In genomic region chr2:153779394-153779981, GRCm38 (mm10) we compare ENCODE assay signal across 8 mouse cellular contexts. TPM values are rescaled to one million over a fixed set of nuclear protein-coding genes. Genes with fewer than 3 reads are reported as not detected.
DNase-seq lines count a peak whose midpoint lies in the region; ATAC-seq and TF ChIP-seq lines count a peak whose summit lies in the region.

TSS of gene Efcab8 (plus strand) at chr2:153779931.

- no peaks in the 10 kb centered on the region for H3K9me3 ChIP-seq in hindbrain, embryonic 14.5 days (ENCODE audit: control insufficient read depth, low read length)
- H3K9me3 ChIP-seq in megakaryocyte, embryonic 14.5 days = no peaks in the 10 kb centered on the region
- no peaks in the 10 kb centered on the region for H3K9me3 ChIP-seq in stomach, postnatal 0 days (ENCODE audit: control insufficient read depth, low read length)

- no peak for TF ChIP-seq EP300 in stomach, postnatal 0 days (optimal IDR thresholded peaks at IDR 0.05)

- peak within 1 kb of the TSS; percentile 49; the same call in 1 of the 2 replicates for H3K9ac ChIP-seq in hindbrain, embryonic 14.5 days
- peak within 1 kb of the TSS; percentile 31; the same call in 1 of the 2 replicates for H3K9ac ChIP-seq in stomach, postnatal 0 days (ENCODE audit: low read length)

- peak within 1 kb of the TSS; percentile 48 for H3K4me3 ChIP-seq in brown adipose tissue, adult 24 weeks (ENCODE audit: insufficient read depth, low read depth, low read length)
- H3K4me3 ChIP-seq in hindbrain, embryonic 14.5 days (replicated peaks; ENCODE audit: low read length) = peak within 1 kb of the TSS; percentile 26
- peak within 1 kb of the TSS; percentile 88 for H3K4me3 ChIP-seq in megakaryocyte, embryonic 14.5 days (replicated peaks)
- H3K4me3 ChIP-seq in stomach, postnatal 0 days (ENCODE audit: low read depth, low read length) = peak within 1 kb of the TSS; percentile 23

- peak; percentile 90 for DNase-seq in heart, adult 11 months
- DNase-seq in heart, postnatal 4 days = no peak
- no peak for DNase-seq in hindbrain, embryonic 14.5 days (ENCODE audit: low spot score)
- DNase-seq in stomach, postnatal 0 days (ENCODE audit: low spot score) = no peak
- no peak for DNase-seq in ovary, postnatal 36 days (ENCODE audit: low spot score)
- DNase-seq in ovary, adult 18-20 months (ENCODE audit: low spot score) = no peak

- no peaks in the 10 kb centered on the region for H3K27me3 ChIP-seq in hindbrain, embryonic 14.5 days (ENCODE audit: control insufficient read depth, insufficient read depth, low read length)
- H3K27me3 ChIP-seq in megakaryocyte, embryonic 14.5 days (replicated peaks) = peaks cover 2% of the 10 kb centered on the region
- H3K27me3 ChIP-seq in stomach, postnatal 0 days (ENCODE audit: control insufficient read depth, insufficient read depth, low read length) = no peaks in the 10 kb centered on the region

- WGBS in hindbrain, embryonic 14.5 days = 63% methylated on average over 12 of the region's 12 CpGs
- 36% methylated on average over 11 of the region's 12 CpGs for WGBS in stomach, postnatal 0 days

- no peak within 1 kb of the TSS for H3K27ac ChIP-seq in brown adipose tissue, adult 24 weeks (replicated peaks; ENCODE audit: low read depth, low read length)
- no peak within 1 kb of the TSS for H3K27ac ChIP-seq in hindbrain, embryonic 14.5 days
- H3K27ac ChIP-seq in stomach, postnatal 0 days (replicated peaks) = no peak within 1 kb of the TSS

- no peaks in the 10 kb centered on the region; the same call in 1 of the 2 replicates for H3K4me1 ChIP-seq in brown adipose tissue, adult 24 weeks (ENCODE audit: control insufficient read depth, insufficient read depth, insufficient read length, low read length)
- H3K4me1 ChIP-seq in hindbrain, embryonic 14.5 days (replicated peaks; ENCODE audit: control insufficient read depth, insufficient read depth, low read length) = peaks cover 5% of the 10 kb centered on the region; the same call in 1 of the 2 replicates
- H3K4me1 ChIP-seq in megakaryocyte, embryonic 14.5 days = peaks cover 27% of the 10 kb centered on the region
- H3K4me1 ChIP-seq in stomach, postnatal 0 days (replicated peaks; ENCODE audit: control insufficient read depth, insufficient read depth) = no peaks in the 10 kb centered on the region

- no peak for TF ChIP-seq CTCF in stomach, postnatal 0 days (IDR thresholded peaks at IDR 0.05; ENCODE audit: low read depth)

- no peak for ATAC-seq in hindbrain, embryonic 14.5 days (ENCODE audit: low FRiP score)
- ATAC-seq in stomach, postnatal 0 days (ENCODE audit: low FRiP score, low TSS enrichment) = peak; percentile 33; the same call in 1 of the 2 replicates

- H3K36me3 ChIP-seq in hindbrain, embryonic 14.5 days (replicated peaks; ENCODE audit: control insufficient read depth, insufficient read depth) = no peaks in the 10 kb centered on the region
- H3K36me3 ChIP-seq in megakaryocyte, embryonic 14.5 days (replicated peaks; ENCODE audit: low read length) = peaks cover 28% of the 10 kb centered on the region
- H3K36me3 ChIP-seq in stomach, postnatal 0 days (ENCODE audit: control insufficient read depth, insufficient read depth, low read length) = no peaks in the 10 kb centered on the region

- peak within 1 kb of the TSS; percentile 61 for H3K4me2 ChIP-seq in hindbrain, embryonic 14.5 days (replicated peaks)
- H3K4me2 ChIP-seq in stomach, postnatal 0 days (replicated peaks; ENCODE audit: low read depth) = peak within 1 kb of the TSS; percentile 62

RNA-seq across cellular contexts. Expression of gene Efcab8, which starts in this region (rescaled TPM):
- under 1 TPM; 0.26 to 0.29 TPM for total RNA-seq in heart, postnatal 4 days (2021)
- polyA plus RNA-seq in brown adipose tissue, adult 24 weeks (2012; ENCODE audit: insufficient read depth, insufficient read length, missing spikeins) = 0.63 and 1.5 TPM in 2 replicates
- not detected in 2 replicates for polyA plus RNA-seq in hindbrain, embryonic 14.5 days (2014; fragmentation: Nextera tagmentation; extraction: Ambion mirVana)
- polyA plus RNA-seq in megakaryocyte, embryonic 14.5 days (2012; ENCODE audit: insufficient read depth, low replicate concordance) = 1.1 TPM in 1 of 2 replicates, not detected in the other
- 0.16 and 0.18 TPM in 2 replicates for polyA plus RNA-seq in stomach, postnatal 0 days (2015; fragmentation: Nextera tagmentation; extraction: Ambion mirVana)

Comparison
In these comparisons a context has a peak if more than half of its experiments do, and no peak if none do; other contexts are left out.
1. Peak in ATAC-seq, H3K4me3 ChIP-seq, H3K9ac ChIP-seq and H3K4me2 ChIP-seq in stomach, postnatal 0 days; RNA of the gene not detected or under 1 TPM.
2. H3K4me3 ChIP-seq: peak in every context shown above with its lines; median percentile 88 in megakaryocyte, embryonic 14.5 days; 48 in brown adipose tissue, adult 24 weeks; 26 in hindbrain, embryonic 14.5 days; 23 in stomach, postnatal 0 days.